Mouse (Mus musculus) embryonic fibroblast, embryonic 13.5 days (primary cell): Measurements from ENCODE around the gene Tmem136. TPM values are rescaled to one million over a fixed set of nuclear protein-coding genes. Genes with fewer than 3 reads are reported as not detected.

Source experiments
- H3K27ac ChIP-seq: 2 replicates; pipeline ENCODE4 v1.5.1; 2012; ENCODE audit warnings: low read length, control low read depth, inconsistent platforms; ENCODE audit not compliant: insufficient read depth
- H3K4me1 ChIP-seq: 2 replicates; pipeline ENCODE4 v1.6.1; 2011; ENCODE audit warnings: low read length; ENCODE audit not compliant: control insufficient read depth, insufficient read depth
- H3K4me3 ChIP-seq: 2 replicates; pipeline ENCODE4 v1.5.1; 2011; ENCODE audit warnings: mild to moderate bottlenecking, control low read depth, low read length; ENCODE audit not compliant: insufficient read depth
- CTCF ChIP-seq: IDR thresholded peaks from 2 replicates; pipeline ENCODE4 v1.5.1; 2011; ENCODE audit warnings: mild to moderate bottlenecking, control low read depth, low read length, moderate library complexity, borderline replicate concordance; ENCODE audit not compliant: insufficient read depth
- POLR2A ChIP-seq: IDR thresholded peaks from 2 replicates; pipeline ENCODE4 v1.6.1; 2011; ENCODE audit warnings: low read depth, mild to moderate bottlenecking, control low read depth, low read length, moderate library complexity
- polyA plus RNA-seq: library from polyadenylated mRNA; stranded (reverse); fragments of >200 nt; gene quantifications from 2 replicates; pipeline ENCODE4 v1.2.4, GENCODE M21; 2011; ENCODE audit warnings: low read depth; ENCODE audit not compliant: missing spikeins, insufficient read length

Tmem136 gene
- polyA plus RNA-seq, 1 experiment: 6.6 TPM

DNA sequence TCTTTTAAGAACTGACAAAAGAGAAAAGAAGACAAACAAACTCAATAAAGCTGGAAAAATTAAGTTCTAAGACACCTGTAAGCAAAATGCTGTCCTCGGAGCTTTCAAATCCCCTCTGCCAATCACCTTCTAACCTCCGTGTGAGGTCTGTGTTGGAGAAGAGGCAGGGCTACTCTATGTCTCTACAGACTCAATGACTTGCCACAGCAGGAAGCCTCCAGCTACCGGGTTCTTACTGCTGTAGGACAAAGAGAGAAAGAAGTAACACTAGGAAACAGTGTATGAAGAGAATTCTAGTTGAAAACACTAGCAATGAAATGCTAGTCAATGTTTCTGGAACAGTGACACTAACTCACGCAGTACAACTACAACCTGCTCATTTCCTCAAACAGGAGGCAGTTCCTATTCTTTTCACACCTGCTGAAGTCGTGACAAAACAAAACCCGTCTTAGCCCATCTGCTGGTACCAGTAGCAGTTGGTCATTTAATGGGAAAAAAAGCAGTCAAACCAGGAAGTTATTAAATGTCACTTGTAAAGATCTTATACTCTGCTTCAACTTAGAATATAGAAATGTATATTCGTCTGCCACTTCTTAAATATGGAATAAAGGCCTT lies 32.8 kb downstream of the Tmem136 start:
- H3K4me1 ChIP-seq: peaks cover 10% of the 10 kb centered on the region
- H3K27ac ChIP-seq: no peak overlapping the region
- no peak overlapping the region for H3K4me3 ChIP-seq
- TF ChIP-seq CTCF (no peak), POLR2A (no peak)

DNA sequence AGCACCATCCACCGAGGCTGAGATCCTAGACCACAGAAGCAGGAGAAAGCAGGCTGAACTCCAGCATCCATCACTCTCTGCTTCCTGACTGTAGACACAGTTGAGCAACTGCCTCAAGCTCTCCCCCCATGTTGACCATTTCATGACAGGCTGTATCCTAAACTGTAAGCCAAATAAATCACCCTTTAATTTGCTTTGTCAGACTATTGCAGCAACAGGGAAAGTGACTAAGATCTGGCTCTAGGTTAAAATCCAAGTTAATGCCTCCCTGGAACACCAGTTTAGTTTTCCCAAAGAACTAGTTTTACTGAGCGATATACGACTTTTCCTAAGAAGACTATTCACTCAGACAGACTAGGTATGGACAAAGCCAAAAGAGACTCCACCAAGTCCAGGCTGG lies 37.7 kb downstream of the Tmem136 start:
- no peak overlapping the region for H3K27ac ChIP-seq
- 0 out of 2 replicates have a peak, but pooled peaks cover 2% of the 10 kb centered on the region for H3K4me1 ChIP-seq
- no peak overlapping the region for H3K4me3 ChIP-seq
- TF ChIP-seq CTCF (no peak), POLR2A (no peak)

DNA sequence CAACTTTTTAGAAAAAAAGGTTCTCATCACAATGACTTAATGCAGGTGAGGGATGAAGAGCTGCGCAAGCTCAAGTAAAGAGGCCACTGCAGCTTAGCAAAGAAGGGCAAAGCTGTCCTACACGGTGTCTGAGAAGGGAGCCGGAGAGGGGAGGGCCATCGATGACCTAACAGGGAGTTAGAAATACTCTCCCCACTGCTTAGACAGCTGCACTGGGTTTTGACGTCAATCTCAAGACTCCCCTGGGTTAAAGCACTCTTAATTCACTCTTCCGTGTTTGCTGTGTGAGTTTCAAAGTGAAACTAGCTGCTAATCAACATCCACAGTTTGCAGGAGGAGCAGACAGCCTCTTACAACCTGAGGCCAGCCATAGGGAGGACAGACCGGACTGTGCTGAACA lies 40.2 kb downstream of the Tmem136 start:
- Histone ChIP-seq H3K27ac (no peak overlapping the region), H3K4me3 (no peak overlapping the region)

DNA sequence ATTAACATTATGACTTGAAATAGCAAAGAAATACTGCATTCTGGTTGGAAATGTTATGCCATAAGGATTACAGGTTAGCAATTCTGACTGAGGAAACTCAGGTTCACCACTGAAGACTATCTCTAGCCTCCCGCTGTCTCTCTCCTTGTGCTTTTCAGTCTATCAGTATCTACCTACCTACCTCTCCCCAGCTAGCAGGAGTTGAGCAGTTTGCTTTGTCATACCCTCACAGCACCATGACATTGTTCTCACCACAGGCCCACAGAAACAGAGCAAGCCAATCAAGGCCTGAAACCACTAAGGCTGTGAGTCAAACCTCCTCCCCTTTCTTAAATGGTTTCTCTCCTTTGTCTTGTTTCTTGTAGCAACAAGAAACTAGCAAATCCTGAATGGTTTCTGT lies 41.8 kb downstream of the Tmem136 start:
- Histone ChIP-seq H3K27ac (no peak overlapping the region), H3K4me3 (no peak overlapping the region), H3K4me1 (peaks cover 5% of the 10 kb centered on the region; the same call in 1 of the 2 replicates)
- TF ChIP-seq CTCF (no peak), POLR2A (no peak)

More for the DNA sequence above, 40.2 kb downstream of the Tmem136 start:
- H3K4me1 ChIP-seq: peaks cover 4% of the 10 kb centered on the region; the same call in 1 of the 2 replicates
- TF ChIP-seq CTCF (no peak), POLR2A (no peak)

DNA sequence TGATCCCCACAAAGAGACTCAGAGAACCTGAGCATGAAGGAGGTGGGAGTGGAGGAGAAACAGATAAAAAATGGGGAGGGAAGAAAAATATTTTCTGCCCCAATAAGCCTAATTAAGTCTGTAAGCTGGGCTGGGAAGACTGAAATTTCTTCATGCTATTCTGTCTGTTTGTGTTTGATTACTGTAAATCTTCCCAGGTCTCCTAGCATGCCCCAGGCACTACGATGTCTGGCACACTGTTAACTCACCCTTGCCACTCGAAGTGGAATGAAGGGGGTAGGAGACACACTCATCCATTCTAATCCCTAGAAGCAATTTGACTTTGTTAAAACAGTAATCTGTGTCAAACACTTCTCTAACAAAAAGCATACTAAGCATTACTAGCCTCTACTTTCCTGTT lies 44.6 kb downstream of the Tmem136 start:
- TF ChIP-seq POLR2A (no peak), CTCF (no peak)
- no peak overlapping the region for H3K4me3 ChIP-seq
- H3K27ac ChIP-seq: no peak overlapping the region
- peaks cover 10% of the 10 kb centered on the region for H3K4me1 ChIP-seq

DNA sequence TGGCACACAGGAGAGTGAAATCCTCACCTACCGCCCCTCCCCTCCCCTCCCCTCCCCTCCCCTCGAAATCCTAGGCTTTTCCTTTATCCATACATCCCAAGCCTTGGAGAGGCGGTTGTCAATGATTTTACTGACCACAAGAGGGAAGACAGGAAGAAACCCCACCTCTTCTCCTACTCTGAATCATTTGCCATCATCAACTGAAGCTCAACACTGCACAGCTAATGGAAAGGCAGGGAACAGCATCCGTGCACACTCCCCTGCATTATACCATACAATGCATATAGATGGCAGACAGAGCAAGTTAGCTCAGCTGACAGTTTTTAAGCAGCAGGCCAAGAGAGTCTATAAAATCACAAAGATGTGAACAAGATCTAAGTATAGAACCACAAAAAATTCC lies 45.2 kb downstream of the Tmem136 start:
- Histone ChIP-seq H3K4me1 (peaks cover 9% of the 10 kb centered on the region), H3K27ac (no peak overlapping the region), H3K4me3 (no peak overlapping the region)
- TF ChIP-seq POLR2A: no peak
- no peak for TF ChIP-seq CTCF

DNA sequence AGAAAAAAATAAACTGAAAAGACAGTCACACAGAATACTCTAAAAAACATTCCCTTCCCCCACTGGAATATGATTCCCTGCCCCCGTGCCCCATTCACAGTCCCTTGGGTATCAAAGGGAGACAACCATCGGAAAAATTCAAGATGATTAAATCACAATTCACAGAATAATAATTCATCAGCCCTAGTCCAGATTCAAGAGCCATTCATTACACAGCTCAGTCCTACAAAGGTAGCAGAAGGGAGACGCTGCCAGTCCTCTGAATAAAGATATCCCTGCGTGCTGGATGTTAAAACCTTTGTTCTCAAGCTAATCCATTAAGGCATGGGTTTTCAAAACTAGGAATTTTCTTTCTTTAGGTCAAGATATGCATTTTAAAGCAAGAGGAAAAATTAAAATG lies 45.8 kb downstream of the Tmem136 start:
- Histone ChIP-seq H3K4me1 (peaks cover 7% of the 10 kb centered on the region), H3K27ac (no peak overlapping the region), H3K4me3 (no peak overlapping the region)
- TF ChIP-seq POLR2A (no peak), CTCF (no peak)

DNA sequence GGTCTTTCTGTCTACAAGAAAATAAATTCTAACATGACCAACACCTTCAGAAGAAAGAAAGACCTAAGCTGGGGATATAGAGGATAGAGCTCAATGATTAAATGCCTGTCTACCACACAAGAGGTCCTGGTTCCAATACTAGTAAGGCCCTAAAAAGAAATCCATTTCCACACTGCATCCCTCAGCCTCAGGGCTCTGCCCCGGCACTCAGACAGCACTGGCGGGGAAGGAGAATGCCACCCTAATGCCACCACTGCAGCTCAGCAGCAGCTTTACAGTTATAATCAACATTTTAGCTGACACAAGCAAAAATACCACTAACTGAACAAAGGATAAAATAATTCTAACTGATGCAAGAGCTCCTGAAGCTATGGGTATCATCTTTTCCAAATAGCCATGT lies 46.2 kb downstream of the Tmem136 start:
- no peak overlapping the region for H3K4me3 ChIP-seq
- H3K27ac ChIP-seq: no peak overlapping the region
- TF ChIP-seq POLR2A (no peak), CTCF (no peak)
- H3K4me1 ChIP-seq: peaks cover 7% of the 10 kb centered on the region

DNA sequence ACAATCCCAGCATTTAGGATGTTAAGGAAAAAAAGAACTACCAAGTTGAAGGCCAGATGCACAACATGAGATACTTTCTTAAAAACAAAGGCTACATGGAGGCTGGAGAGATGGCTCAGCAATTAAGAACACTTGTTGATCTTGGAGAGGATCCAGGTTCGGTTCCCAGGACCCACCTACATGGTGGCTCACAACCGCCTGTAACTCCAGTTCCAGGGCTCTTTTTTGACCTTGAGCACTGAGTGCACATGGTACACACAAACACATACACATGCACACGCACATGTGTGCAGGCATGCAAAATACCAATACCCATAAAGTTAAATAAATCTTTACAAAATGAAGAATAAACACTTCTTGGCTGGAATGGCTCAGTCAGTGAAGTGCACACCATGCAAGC lies 48.5 kb downstream of the Tmem136 start:
- no peak for TF ChIP-seq POLR2A
- TF ChIP-seq CTCF: no peak
- peaks cover 7% of the 10 kb centered on the region for H3K4me1 ChIP-seq
- no peak overlapping the region for H3K27ac ChIP-seq
- H3K4me3 ChIP-seq: no peak overlapping the region

DNA sequence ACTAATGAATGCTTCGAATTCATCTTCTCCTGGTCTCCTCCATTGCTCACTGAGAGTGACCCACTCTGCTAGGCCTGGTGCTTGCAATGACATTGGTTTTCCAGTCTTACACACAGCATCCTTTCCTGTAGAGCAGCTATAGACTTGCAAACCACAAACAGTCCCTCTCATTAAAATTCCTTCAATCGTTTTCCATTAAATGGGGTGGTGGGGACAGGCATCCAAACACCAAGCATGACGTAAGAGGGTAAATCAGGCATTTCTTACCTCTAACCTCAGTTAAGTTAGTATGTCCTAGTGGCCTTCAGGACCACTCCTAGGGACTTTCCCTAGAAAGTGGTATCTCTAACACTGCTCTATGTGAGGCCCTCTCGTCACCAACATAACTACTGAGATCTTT lies 51.1 kb downstream of the Tmem136 start:
- Histone ChIP-seq H3K27ac (no peak overlapping the region), H3K4me1 (peaks cover 6% of the 10 kb centered on the region)
- TF ChIP-seq CTCF (no peak), POLR2A (no peak)

More for the DNA sequence above, 51.1 kb downstream of the Tmem136 start:
- H3K4me3 ChIP-seq: no peak overlapping the region
